Mouse (Mus musculus) kidney, postnatal 0 days (tissue): ENCODE measurements at regions not wholly inside any gene's neighbourhood (a gene's known extent, or its start where the extent isn't known, plus 50 kb on each side); places are given as distances from the start of the nearest gene placed in this dataset.

Experiments
- ATAC-seq: fragments of 200-750 bp; cut with Nextera tagmentation; replicated peaks from 2 replicates; pipeline ENCODE4 v1.8.0; 2017; ENCODE audit warnings: low read depth, moderate number of reproducible peaks, moderate TSS enrichment, moderate library complexity; ENCODE audit not compliant: low FRiP score
- DNase-seq: peaks from one replicate; pipeline ENCODE4 v3.0.0-alpha.2; 2016; ENCODE audit warnings: low spot score
- H3K27ac ChIP-seq: fragments of 300-500 bp; sonication (generic); 2 replicates; pipeline ENCODE4 v1.5.1; 2014; ENCODE audit warnings: mild to moderate bottlenecking
- H3K27me3 ChIP-seq: fragments of 300-500 bp; sonication (generic); 2 replicates; pipeline ENCODE4 v1.6.1; 2014; ENCODE audit warnings: low read length, mixed read lengths; ENCODE audit not compliant: insufficient read depth
- H3K36me3 ChIP-seq: fragments of 300-500 bp; sonication (generic); 2 replicates; pipeline ENCODE4 v1.6.1; 2014; ENCODE audit warnings: low read length, mixed read lengths; ENCODE audit not compliant: insufficient read depth
- H3K4me1 ChIP-seq: fragments of 300-500 bp; sonication (generic); replicated peaks from 2 replicates; pipeline ENCODE4 v1.6.1; 2014; ENCODE audit warnings: antibody characterized with exemption, low read length, mixed read lengths; ENCODE audit not compliant: insufficient read depth
- H3K4me2 ChIP-seq: fragments of 300-500 bp; sonication (generic); 2 replicates; pipeline ENCODE4 v1.6.1; 2014; ENCODE audit warnings: mild to moderate bottlenecking, low read length, moderate library complexity, mixed read lengths
- H3K4me3 ChIP-seq: fragments of 300-500 bp; sonication (generic); replicated peaks from 2 replicates; pipeline ENCODE4 v1.5.1; 2014; ENCODE audit warnings: low read depth, low read length
- H3K9ac ChIP-seq: fragments of 300-500 bp; sonication (generic); 2 replicates; pipeline ENCODE4 v1.6.1; 2014; ENCODE audit warnings: low read depth, low read length
- H3K9me3 ChIP-seq: fragments of 300-500 bp; sonication (generic); replicated peaks from 2 replicates; pipeline ENCODE4 v1.6.1; 2016; ENCODE audit warnings: low read length, inconsistent platforms, mixed read lengths
- CTCF ChIP-seq: IDR thresholded peaks from 2 replicates; pipeline ENCODE4 v1.5.1; 2016; ENCODE audit warnings: antibody characterized with exemption, low read depth, mild to moderate bottlenecking, moderate library complexity
- WGBS: fragments of 180-500 bp; shearing (Covaris S2); extraction: QIAGEN DNeasy Blood & Tissue Kit; methylation state at CpG from one replicate; pipeline ENCODE4 v1.1.7; 2014; 5-methylcytosine and 5-hydroxymethylcytosine counted together

DNA sequence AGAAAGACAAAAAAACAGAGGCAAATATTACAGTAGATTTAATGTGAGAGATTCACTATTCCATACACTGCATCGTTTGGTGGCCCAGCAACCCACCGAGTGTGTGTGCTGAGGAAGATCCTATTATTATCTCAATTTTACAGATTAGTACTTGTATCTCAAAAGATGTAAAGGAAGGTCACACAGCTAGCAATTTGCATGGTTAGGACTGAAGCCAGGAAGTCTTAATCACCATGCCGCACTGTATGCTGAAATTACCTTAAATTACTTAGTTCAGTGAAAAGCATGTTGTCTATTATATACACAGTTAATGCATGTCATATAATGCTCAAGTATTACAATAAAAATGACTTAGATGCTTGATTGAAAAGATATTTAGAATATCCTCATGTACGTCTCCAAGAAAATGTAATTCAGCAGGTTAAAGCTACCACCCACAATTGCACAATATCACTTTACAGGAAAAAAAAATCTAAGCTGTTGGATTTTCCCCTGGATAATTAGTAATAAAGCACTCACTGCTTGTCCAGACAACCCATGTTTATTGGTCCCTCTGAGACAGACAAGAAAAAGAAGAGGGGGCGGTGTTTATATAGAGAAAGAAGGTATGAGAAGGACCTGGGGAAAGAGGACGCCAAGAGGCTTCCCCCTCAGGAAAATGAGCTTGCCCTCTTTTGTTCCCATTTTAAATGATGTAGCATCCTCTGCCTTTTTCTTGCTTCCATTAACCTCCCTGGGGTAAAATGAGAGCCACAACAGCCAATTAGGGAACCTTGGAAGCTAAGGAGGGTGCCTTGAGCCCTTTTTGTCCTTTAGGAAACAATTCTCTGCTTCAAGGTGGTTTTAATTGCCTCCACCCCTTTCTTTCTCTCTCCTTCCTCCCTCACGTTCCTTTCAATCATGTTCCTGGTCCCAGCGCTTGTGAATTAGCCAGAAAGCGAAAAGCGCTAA is 204.6 kb upstream of the Xrcc4 start:
- Histone ChIP-seq H3K9me3 (no peaks in the 10 kb centered on the region), H3K27ac (no peak overlapping the region), H3K4me2 (no peak overlapping the region), H3K4me1 (no peaks in the 10 kb centered on the region), H3K9ac (no peak overlapping the region), H3K36me3 (no peaks in the 10 kb centered on the region), H3K4me3 (no peak overlapping the region), H3K27me3 (no peaks in the 10 kb centered on the region)
- WGBS: 68% methylated on average over 10 of the region's 10 CpGs
- DNase-seq: no peak
- ATAC-seq: no peak
- no peak for TF ChIP-seq CTCF

GRCm38 (mm10) chr13:90292905-90293304 is 203.5 kb upstream of the Xrcc4 start:
- no peak overlapping the region for H3K4me3 ChIP-seq
- no peak for TF ChIP-seq CTCF
- no peak overlapping the region for H3K9ac ChIP-seq
- no peaks in the 10 kb centered on the region for H3K9me3 ChIP-seq
- no peak for ATAC-seq
- 75% methylated on average over 4 of the region's 4 CpGs for WGBS
- no peak overlapping the region for H3K4me2 ChIP-seq
- no peak for DNase-seq
- H3K36me3 ChIP-seq: no peaks in the 10 kb centered on the region
- H3K27me3 ChIP-seq: no peaks in the 10 kb centered on the region
- no peaks in the 10 kb centered on the region for H3K4me1 ChIP-seq
- H3K27ac ChIP-seq: no peak overlapping the region

- H3K27ac ChIP-seq: no peak overlapping the region
- H3K9me3 ChIP-seq: no peaks in the 10 kb centered on the region
- no peak overlapping the region for H3K9ac ChIP-seq
- no peaks in the 10 kb centered on the region for H3K36me3 ChIP-seq
- ATAC-seq (no peak), DNase-seq (no peak)
- H3K4me3 ChIP-seq: no peak overlapping the region
- 79% methylated on average over 1 of the region's 1 CpGs for WGBS
- no peaks in the 10 kb centered on the region for H3K27me3 ChIP-seq
- TF ChIP-seq CTCF: no peak
- H3K4me2 ChIP-seq: no peak overlapping the region
- no peaks in the 10 kb centered on the region for H3K4me1 ChIP-seq
Observed at GRCm38 (mm10) chr13:90292124-90292523, 202.7 kb upstream of the Xrcc4 start.

DNA sequence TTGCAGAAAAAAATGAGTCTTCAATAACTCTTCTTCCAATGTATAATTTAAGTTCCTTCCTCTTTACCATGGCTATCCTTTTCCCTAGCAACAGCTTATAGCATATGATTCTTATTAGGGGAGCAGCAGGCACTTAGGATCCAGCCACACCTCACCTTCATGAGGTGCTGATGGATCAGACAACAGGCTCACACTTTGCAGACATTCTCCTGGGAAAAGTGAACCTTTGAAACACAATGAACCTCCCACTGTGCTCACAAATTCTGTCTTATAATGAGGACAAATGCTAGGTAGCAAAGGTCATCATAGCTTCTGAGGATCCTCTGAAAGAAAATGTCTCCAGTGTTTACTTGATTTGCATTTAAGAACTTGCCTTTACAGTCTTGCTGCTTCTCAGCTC is 191.6 kb upstream of the Xrcc4 start:
- TF ChIP-seq CTCF: no peak
- H3K4me2 ChIP-seq: no peak overlapping the region
- H3K4me3 ChIP-seq: no peak overlapping the region
- H3K27ac ChIP-seq: no peak overlapping the region
- H3K9me3 ChIP-seq: no peaks in the 10 kb centered on the region
- ATAC-seq: no peak
- DNase-seq: no peak
- no peaks in the 10 kb centered on the region for H3K4me1 ChIP-seq
- H3K27me3 ChIP-seq: no peaks in the 10 kb centered on the region
- no peaks in the 10 kb centered on the region for H3K36me3 ChIP-seq
- H3K9ac ChIP-seq: no peak overlapping the region

GRCm38 (mm10) chr13:90279786-90280382 is 190.5 kb upstream of the Xrcc4 start:
- no peak for ATAC-seq
- 79% methylated on average over 3 of the region's 3 CpGs for WGBS
- H3K36me3 ChIP-seq: no peaks in the 10 kb centered on the region

DNA sequence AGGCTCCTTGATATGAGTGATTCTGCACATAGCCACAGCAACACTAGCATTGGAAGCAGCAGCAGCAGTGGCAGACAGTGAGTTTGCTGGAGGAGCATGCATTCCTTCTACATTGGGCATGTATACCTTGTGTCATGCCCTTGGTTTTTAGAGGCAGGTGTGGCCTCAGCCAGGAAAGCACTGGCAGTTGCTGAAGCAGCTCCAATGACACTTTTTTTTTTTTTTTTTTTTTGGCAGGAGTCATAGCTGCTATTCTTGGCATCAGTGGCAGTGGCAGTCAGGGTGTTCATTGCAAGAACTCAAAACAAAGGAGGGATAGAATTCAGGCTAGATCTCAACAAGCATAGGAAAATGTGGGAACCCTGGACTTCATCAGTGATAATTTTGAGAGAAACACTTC is 189.9 kb upstream of the Xrcc4 start:
- Histone ChIP-seq H3K27ac (no peak overlapping the region), H3K9me3 (no peaks in the 10 kb centered on the region), H3K36me3 (no peaks in the 10 kb centered on the region), H3K27me3 (no peaks in the 10 kb centered on the region), H3K9ac (no peak overlapping the region), H3K4me2 (no peak overlapping the region), H3K4me1 (no peaks in the 10 kb centered on the region), H3K4me3 (no peak overlapping the region)
- TF ChIP-seq CTCF: no peak
- DNase-seq: no peak
- no peak for ATAC-seq

More at GRCm38 (mm10) chr13:90279786-90280382, 190.5 kb upstream of the Xrcc4 start:
- no peak for TF ChIP-seq CTCF
- Histone ChIP-seq H3K4me3 (no peak overlapping the region), H3K27ac (no peak overlapping the region), H3K4me2 (no peak overlapping the region), H3K27me3 (no peaks in the 10 kb centered on the region), H3K9me3 (no peaks in the 10 kb centered on the region), H3K4me1 (no peaks in the 10 kb centered on the region), H3K9ac (no peak overlapping the region)
- DNase-seq: no peak
